Mouse (Mus musculus) cortical plate, adult 2 months (tissue): ENCODE data around the gene Fat1. TPM values are rescaled to one million over a fixed set of nuclear protein-coding genes. Genes with fewer than 3 reads are reported as not detected.

ENCODE experiments used
- H3K27ac ChIP-seq: fragments of 200-500 bp; 2 replicates; pipeline ENCODE4 v1.5.1; 2012; ENCODE audit warnings: low read length, control low read depth, inconsistent platforms; ENCODE audit not compliant: insufficient read depth
- H3K4me1 ChIP-seq: fragments of 200-500 bp; 2 replicates; pipeline ENCODE4 v1.6.1; 2011; ENCODE audit warnings: low read length; ENCODE audit not compliant: control insufficient read depth, insufficient read depth
- H3K4me3 ChIP-seq: fragments of 200-500 bp; 2 replicates; pipeline ENCODE4 v1.5.1; 2011; ENCODE audit warnings: mild to moderate bottlenecking, low read length, control low read depth; ENCODE audit not compliant: insufficient read depth
- CTCF ChIP-seq: fragments of 200-500 bp; IDR thresholded peaks from 2 replicates; pipeline ENCODE4 v1.5.1; 2011; ENCODE audit warnings: mild to moderate bottlenecking, control low read depth, low read length; ENCODE audit not compliant: insufficient read depth; ENCODE audit errors: extremely low read depth
- POLR2A ChIP-seq: fragments of 200-500 bp; IDR thresholded peaks from 2 replicates; pipeline ENCODE4 v1.6.1; 2011; ENCODE audit warnings: mild to moderate bottlenecking, low read length, control low read depth; ENCODE audit not compliant: insufficient read depth; ENCODE audit errors: extremely low read depth
- polyA plus RNA-seq: library from polyadenylated mRNA; depleted of rRNA; stranded (reverse); fragments of >200 nt; gene quantifications from 2 replicates; pipeline ENCODE4 v1.2.3, GENCODE M21; 2012

Gene Fat1
- polyA plus RNA-seq, 1 experiment, result 18.9 TPM

DNA sequence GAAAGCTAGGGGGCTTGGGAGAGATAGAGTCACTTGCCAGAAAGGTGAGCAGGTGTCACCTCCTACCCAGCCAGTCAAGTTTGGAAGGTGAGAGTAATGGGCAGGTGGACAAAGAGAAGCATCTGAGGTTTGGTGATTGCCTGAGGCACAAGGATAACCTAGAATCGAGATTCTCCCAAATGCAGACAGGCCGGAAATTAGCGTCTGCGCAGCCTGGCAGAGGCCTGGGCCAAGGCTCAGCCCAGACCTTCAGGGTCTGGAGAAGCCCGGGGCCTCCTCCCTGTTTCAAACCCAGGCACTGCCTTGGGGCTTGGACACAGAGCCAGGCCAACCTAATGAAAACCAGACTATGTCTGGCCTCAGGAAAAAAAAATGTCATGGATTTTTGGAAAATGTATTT lies 85.9 kb downstream of the Fat1 start:
- no peak for TF ChIP-seq CTCF
- TF ChIP-seq POLR2A, result no peak
- Histone ChIP-seq H3K4me3 (no peak overlapping the region), H3K27ac (no peak overlapping the region), H3K4me1 (no peaks in the 10 kb centered on the region)

GRCm38 (mm10) chr8:45021911-45022665 lies 86.8 kb downstream of the Fat1 start:
- Histone ChIP-seq H3K4me3 (peak overlapping the region; percentile 7; the same call in 1 of the 2 replicates), H3K4me1 (no peaks in the 10 kb centered on the region), H3K27ac (no peak overlapping the region; the same call in 1 of the 2 replicates)
- TF ChIP-seq CTCF (no peak), POLR2A (no peak)

GRCm38 (mm10) chr8:45028081-45028497 lies 92.8 kb downstream of the Fat1 start:
- no peak for TF ChIP-seq CTCF
- TF ChIP-seq POLR2A, result no peak
- Histone ChIP-seq H3K4me3 (no peak overlapping the region), H3K4me1 (no peaks in the 10 kb centered on the region), H3K27ac (no peak overlapping the region)

- TF ChIP-seq CTCF (no peak), POLR2A (no peak)
- Histone ChIP-seq H3K4me1 (no peaks in the 10 kb centered on the region), H3K27ac (no peak overlapping the region), H3K4me3 (no peak overlapping the region)
Measured at GRCm38 (mm10) chr8:45038350-45038749, 103.1 kb downstream of the Fat1 start.

DNA sequence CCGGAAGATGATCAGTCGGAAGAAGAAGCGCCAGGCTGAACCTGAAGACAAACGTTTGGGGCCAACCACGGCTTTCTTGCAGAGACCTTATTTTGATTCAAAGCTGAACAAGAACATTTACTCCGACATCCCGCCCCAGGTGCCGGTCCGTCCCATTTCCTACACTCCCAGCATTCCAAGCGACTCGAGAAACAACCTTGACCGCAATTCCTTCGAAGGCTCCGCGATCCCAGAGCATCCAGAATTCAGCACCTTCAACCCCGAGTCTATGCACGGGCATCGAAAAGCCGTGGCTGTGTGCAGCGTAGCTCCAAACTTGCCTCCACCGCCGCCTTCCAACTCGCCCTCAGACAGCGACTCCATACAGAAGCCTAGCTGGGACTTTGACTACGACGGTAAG lies 108.9 kb downstream of the Fat1 start:
- H3K4me3 ChIP-seq, result no peak overlapping the region
- H3K4me1 ChIP-seq, result no peaks in the 10 kb centered on the region
- no peak for TF ChIP-seq CTCF
- no peak for TF ChIP-seq POLR2A
- no peak overlapping the region for H3K27ac ChIP-seq

GRCm38 (mm10) chr8:45050451-45050850 lies 115.2 kb downstream of the Fat1 start:
- TF ChIP-seq POLR2A, result no peak
- no peak for TF ChIP-seq CTCF
- Histone ChIP-seq H3K4me1 (peaks cover 3% of the 10 kb centered on the region; the same call in 1 of the 2 replicates), H3K4me3 (no peak overlapping the region), H3K27ac (no peak overlapping the region)

DNA sequence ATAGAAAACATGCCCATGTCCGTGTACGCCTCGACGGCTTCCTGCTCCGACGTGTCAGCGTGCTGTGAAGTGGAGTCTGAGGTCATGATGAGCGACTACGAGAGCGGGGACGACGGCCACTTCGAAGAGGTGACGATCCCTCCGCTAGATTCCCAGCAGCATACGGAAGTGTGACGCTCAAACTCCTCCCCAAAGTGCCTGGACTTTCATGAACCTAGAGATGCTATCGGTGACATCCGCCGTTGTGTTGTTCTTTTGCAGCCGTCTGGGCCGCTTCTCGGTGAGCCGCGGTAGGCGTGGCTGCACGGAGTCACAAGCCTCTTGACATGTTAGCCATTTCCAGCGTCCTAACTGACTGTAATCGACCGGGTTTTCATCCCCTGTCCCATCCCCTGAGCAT lies 116.0 kb downstream of the Fat1 start:
- TF ChIP-seq POLR2A (no peak), CTCF (no peak)

GRCm38 (mm10) chr8:45052205-45052604 lies 117.0 kb downstream of the Fat1 start:
- Histone ChIP-seq H3K27ac (no peak overlapping the region), H3K4me3 (no peak overlapping the region), H3K4me1 (peaks cover 3% of the 10 kb centered on the region; the same call in 1 of the 2 replicates)
- TF ChIP-seq POLR2A (no peak), CTCF (peak; percentile 14; the same call in 1 of the 2 replicates)

More for the DNA sequence above, 116.0 kb downstream of the Fat1 start:
- H3K4me3 ChIP-seq, result no peak overlapping the region
- peaks cover 3% of the 10 kb centered on the region; the same call in 1 of the 2 replicates for H3K4me1 ChIP-seq
- H3K27ac ChIP-seq, result no peak overlapping the region

- TF ChIP-seq CTCF (no peak), POLR2A (no peak)
- H3K4me3 ChIP-seq, result no peak overlapping the region
- no peak overlapping the region for H3K27ac ChIP-seq
- H3K4me1 ChIP-seq, result peaks cover 3% of the 10 kb centered on the region; the same call in 1 of the 2 replicates
Measured at GRCm38 (mm10) chr8:45052618-45053017, 117.4 kb downstream of the Fat1 start.

GRCm38 (mm10) chr8:45055500-45055899 lies 120.3 kb downstream of the Fat1 start:
- Histone ChIP-seq H3K4me3 (no peak overlapping the region), H3K27ac (no peak overlapping the region), H3K4me1 (peaks cover 3% of the 10 kb centered on the region; the same call in 1 of the 2 replicates)
- no peak for TF ChIP-seq CTCF
- TF ChIP-seq POLR2A, result no peak

DNA sequence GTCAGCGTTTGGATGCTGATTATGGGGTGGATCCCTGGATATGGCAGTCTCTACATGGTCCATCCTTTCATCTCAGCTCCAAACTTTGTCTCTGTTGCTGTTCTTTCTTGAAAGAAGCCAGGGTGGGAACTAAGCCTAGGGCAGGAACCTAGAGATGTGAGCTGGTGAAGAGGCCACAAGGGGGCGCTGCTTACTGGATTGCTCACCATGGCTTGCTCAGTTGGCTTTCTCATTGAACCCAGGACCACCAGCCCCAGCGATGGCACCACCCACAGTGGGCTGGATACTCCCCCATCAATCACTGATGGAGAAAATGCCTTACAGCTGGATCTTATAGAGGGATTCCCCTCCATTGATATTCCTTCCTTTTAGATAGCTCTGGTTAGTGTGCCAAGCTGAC lies 121.6 kb downstream of the Fat1 start:
- Histone ChIP-seq H3K27ac (no peak overlapping the region), H3K4me1 (peaks cover 3% of the 10 kb centered on the region; the same call in 1 of the 2 replicates), H3K4me3 (no peak overlapping the region)
- TF ChIP-seq CTCF (no peak), POLR2A (no peak)
